Mouse (Mus musculus): ENCODE measurements around the gene Fam207a. TPM values are rescaled to one million over a fixed set of nuclear protein-coding genes. Genes with fewer than 3 reads are reported as not detected.

Fam207a gene
- total and polyA plus RNA-seq, 2 experiments from 2014 or later = 32.7 to 47.1 TPM

DNA sequence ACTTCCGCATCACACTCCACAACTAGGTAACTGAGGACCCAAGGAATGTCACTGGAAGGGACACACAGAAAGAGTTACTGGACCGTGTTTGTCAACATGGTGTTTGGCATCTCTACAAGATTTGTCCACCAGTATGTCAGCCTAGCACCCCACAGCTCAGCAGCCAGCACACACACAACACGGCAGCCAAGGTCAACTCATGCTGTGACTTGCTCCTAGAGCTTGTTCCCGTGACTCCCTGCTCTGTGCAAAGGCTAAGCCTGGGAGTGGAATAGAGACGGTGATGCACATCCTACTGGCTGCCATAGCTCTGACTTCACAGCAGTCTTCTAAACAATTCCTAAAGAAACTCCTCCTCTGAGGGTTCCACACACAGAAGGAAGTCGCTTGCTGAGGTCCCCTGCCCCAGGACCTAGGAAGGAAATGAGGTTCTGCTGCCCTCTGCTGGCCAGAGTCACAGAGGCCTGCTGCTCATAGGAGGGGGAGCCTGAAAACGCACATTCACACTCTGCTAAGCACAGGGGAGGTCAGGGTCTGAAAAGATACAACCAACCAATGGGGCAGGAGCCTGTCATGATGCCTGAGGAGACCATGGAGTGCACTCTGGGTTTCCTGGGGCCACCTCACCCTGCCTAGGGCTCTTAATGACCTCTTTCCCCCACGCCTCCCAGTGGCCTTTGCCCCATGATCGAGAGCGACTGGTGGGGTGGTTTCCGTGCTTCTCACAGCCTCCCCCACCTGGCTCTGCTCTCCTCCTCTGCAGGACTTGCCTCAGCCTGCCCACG is 6.0 kb downstream of the Fam207a start:
- Histone ChIP-seq H3K4me3 (ENCODE audit: low read depth, low read length) (no peak overlapping the region), H3K27ac (ENCODE audit: low read depth, low read length) (no peak overlapping the region), H3K9me3 (ENCODE audit: low read length) (no peaks in the 10 kb centered on the region), H3K27me3 (ENCODE audit: insufficient read depth, low read length) (no peaks in the 10 kb centered on the region), H3K9ac (replicated peaks; ENCODE audit: low read length, poor library complexity, severe bottlenecking) (no peak overlapping the region), H3K36me3 (ENCODE audit: insufficient read depth, low read length) (peaks cover 36% of the 10 kb centered on the region), H3K4me2 (ENCODE audit: low read depth, low read length, poor library complexity, severe bottlenecking) (no peak overlapping the region), H3K4me1 (ENCODE audit: insufficient read depth, low read length) (peaks cover 2% of the 10 kb centered on the region; the same call in 1 of the 2 replicates)
- WGBS = 37% methylated on average over 12 of the region's 12 CpGs
- peak; percentile 83 for ATAC-seq (ENCODE audit: low FRiP score)
- peak; percentile 98 for TF ChIP-seq CTCF (IDR thresholded peaks at IDR 0.05)
- peak; percentile 92 for DNase-seq (ENCODE audit: low spot score)

DNA sequence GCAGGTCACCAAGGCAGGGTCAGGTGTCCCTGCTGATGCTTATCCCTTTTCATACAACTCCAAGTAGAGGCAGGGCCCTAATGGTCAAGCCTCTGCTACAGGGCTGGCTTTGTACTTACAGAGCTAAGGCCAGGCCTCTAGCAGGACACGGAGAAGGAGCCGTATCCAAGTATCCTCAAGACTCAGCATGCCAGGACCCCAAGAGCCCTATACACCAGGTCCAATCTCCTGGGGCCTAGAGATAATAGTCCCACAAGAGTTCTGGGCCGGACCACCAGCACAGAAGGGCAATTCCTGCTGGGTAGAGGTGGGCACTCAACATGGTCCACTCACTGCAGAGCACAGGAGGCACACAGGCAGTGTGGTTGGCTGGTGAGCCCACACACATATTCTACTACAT is 6.8 kb downstream of the Fam207a start:
- no peak overlapping the region for H3K9ac ChIP-seq (replicated peaks; ENCODE audit: low read length, poor library complexity, severe bottlenecking)
- H3K36me3 ChIP-seq (ENCODE audit: insufficient read depth, low read length) = peaks cover 34% of the 10 kb centered on the region
- no peaks in the 10 kb centered on the region for H3K4me1 ChIP-seq (ENCODE audit: insufficient read depth, low read length)
- no peak for TF ChIP-seq CTCF (IDR thresholded peaks at IDR 0.05)
- H3K9me3 ChIP-seq (ENCODE audit: low read length) = no peaks in the 10 kb centered on the region
- no peak for DNase-seq (ENCODE audit: low spot score)
- WGBS = 96% methylated on average over 3 of the region's 3 CpGs
- no peak overlapping the region for H3K4me2 ChIP-seq (ENCODE audit: low read depth, low read length, poor library complexity, severe bottlenecking)
- no peak overlapping the region for H3K27ac ChIP-seq (ENCODE audit: low read depth, low read length)
- no peak overlapping the region for H3K4me3 ChIP-seq (ENCODE audit: low read depth, low read length)
- H3K27me3 ChIP-seq (ENCODE audit: insufficient read depth, low read length) = no peaks in the 10 kb centered on the region
- no peak for ATAC-seq (ENCODE audit: low FRiP score)

DNA sequence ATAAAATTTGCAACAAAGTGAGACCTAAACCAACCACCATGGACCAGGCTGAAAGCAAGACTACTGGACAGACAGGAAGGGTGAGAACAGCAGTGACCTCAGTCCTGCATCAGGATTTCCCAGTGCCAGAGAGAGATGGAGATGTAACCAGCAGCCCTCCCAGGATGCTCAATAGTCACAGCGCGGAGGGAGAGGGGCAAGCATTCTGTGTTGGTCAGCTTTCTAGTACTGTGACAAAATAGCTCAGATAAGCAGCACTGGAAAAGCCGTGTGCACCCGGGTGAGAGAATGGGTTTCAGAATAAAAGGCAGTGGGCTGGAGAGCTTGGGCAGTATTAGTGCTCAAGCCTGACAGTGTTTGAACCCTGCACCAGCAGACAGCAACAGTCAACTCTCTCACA is 7.8 kb downstream of the Fam207a start:
- H3K27ac ChIP-seq (ENCODE audit: low read depth, low read length) = no peak overlapping the region
- 94% methylated on average over 4 of the region's 4 CpGs for WGBS

DNA sequence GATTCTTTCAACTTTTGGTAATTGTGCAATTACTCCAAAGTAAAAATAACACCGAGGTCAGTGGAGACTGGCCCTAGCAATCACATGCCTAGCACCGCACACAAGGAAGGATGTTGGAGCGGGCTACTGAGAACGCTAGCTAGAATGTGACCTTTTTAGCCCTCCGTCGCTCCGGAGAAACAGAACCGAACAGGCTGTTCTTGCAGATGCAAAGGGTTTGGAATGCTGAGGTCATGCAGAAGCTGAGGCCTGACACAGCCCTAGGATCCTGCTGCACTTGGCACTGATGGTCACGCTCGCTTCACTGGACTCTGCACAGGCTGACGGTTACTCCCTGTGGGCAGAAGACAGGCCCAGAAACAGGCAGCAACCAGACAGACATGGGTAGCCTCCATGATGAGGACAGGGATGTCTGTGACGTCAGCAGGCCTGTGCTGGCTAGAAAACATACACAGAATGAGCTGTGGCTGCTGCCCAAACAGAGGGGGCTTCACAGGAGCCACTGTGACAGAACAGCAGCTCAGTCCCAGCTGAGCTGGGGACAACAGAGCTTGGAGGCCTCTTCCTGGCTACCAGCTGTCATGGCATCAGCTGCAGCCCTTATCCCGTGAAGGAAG is 8.5 kb downstream of the Fam207a start:
- 90% methylated on average over 13 of the region's 13 CpGs for WGBS
- no peak overlapping the region for H3K4me2 ChIP-seq (ENCODE audit: low read depth, low read length, poor library complexity, severe bottlenecking)
- H3K27ac ChIP-seq (ENCODE audit: low read depth, low read length) = no peak overlapping the region
- TF ChIP-seq CTCF (IDR thresholded peaks at IDR 0.05) = no peak
- peaks cover 39% of the 10 kb centered on the region for H3K36me3 ChIP-seq (ENCODE audit: insufficient read depth, low read length)
- no peaks in the 10 kb centered on the region for H3K9me3 ChIP-seq (ENCODE audit: low read length)
- DNase-seq (ENCODE audit: low spot score) (peak; percentile 65), ATAC-seq (ENCODE audit: low FRiP score) (no peak; the same call in 1 of the 2 replicates)
- no peaks in the 10 kb centered on the region for H3K4me1 ChIP-seq (ENCODE audit: insufficient read depth, low read length)
- H3K4me3 ChIP-seq (ENCODE audit: low read depth, low read length) = no peak overlapping the region
- no peak overlapping the region for H3K9ac ChIP-seq (replicated peaks; ENCODE audit: low read length, poor library complexity, severe bottlenecking)
- H3K27me3 ChIP-seq (ENCODE audit: insufficient read depth, low read length) = no peaks in the 10 kb centered on the region

More for the DNA sequence above, 7.8 kb downstream of the Fam207a start:
- no peak overlapping the region for H3K4me2 ChIP-seq (ENCODE audit: low read depth, low read length, poor library complexity, severe bottlenecking)
- no peak for TF ChIP-seq CTCF (IDR thresholded peaks at IDR 0.05)
- H3K27me3 ChIP-seq (ENCODE audit: insufficient read depth, low read length) = no peaks in the 10 kb centered on the region
- no peak for ATAC-seq (ENCODE audit: low FRiP score)
- H3K36me3 ChIP-seq (ENCODE audit: insufficient read depth, low read length) = peaks cover 39% of the 10 kb centered on the region
- no peaks in the 10 kb centered on the region for H3K4me1 ChIP-seq (ENCODE audit: insufficient read depth, low read length)
- H3K4me3 ChIP-seq (ENCODE audit: low read depth, low read length) = no peak overlapping the region
- H3K9me3 ChIP-seq (ENCODE audit: low read length) = no peaks in the 10 kb centered on the region
- no peak for DNase-seq (ENCODE audit: low spot score)
- H3K9ac ChIP-seq (replicated peaks; ENCODE audit: low read length, poor library complexity, severe bottlenecking) = no peak overlapping the region

GRCm38 (mm10) chr10:77506526-77506925 is 9.1 kb downstream of the Fam207a start:
- Histone ChIP-seq H3K36me3 (ENCODE audit: insufficient read depth, low read length) (peaks cover 36% of the 10 kb centered on the region), H3K4me1 (ENCODE audit: insufficient read depth, low read length) (no peaks in the 10 kb centered on the region), H3K9ac (replicated peaks; ENCODE audit: low read length, poor library complexity, severe bottlenecking) (no peak overlapping the region), H3K4me2 (ENCODE audit: low read depth, low read length, poor library complexity, severe bottlenecking) (no peak overlapping the region), H3K4me3 (ENCODE audit: low read depth, low read length) (no peak overlapping the region), H3K9me3 (ENCODE audit: low read length) (no peaks in the 10 kb centered on the region), H3K27me3 (ENCODE audit: insufficient read depth, low read length) (no peaks in the 10 kb centered on the region), H3K27ac (ENCODE audit: low read depth, low read length) (no peak overlapping the region)
- no peak for TF ChIP-seq CTCF (IDR thresholded peaks at IDR 0.05)
- ATAC-seq (ENCODE audit: low FRiP score) = no peak
- peak; percentile 61 for DNase-seq (ENCODE audit: low spot score)
- 90% methylated on average over 5 of the region's 5 CpGs for WGBS

DNA sequence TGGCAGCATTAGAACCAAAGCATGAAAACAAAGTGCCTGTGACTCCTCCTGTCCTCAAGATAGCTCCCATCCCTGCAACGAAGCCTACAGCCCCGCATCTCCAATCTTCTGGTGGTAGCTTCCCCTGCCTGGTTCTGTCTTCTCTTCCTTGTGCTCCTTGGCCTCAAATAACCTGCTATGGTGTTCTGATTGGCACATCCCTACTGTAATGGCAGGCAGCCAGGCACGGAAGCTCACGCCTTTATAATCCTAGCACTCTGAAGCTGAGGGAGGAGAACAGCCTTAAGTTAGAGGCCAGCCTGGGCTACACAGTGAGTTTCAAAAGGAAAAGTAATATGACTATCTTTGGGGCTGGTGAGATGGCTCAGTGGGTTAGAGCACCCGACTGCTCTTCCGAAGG is 11.4 kb downstream of the Fam207a start:
- no peak for TF ChIP-seq CTCF (IDR thresholded peaks at IDR 0.05)
- no peak overlapping the region for H3K9ac ChIP-seq (replicated peaks; ENCODE audit: low read length, poor library complexity, severe bottlenecking)
- DNase-seq (ENCODE audit: low spot score) (no peak), ATAC-seq (ENCODE audit: low FRiP score) (no peak)
- peaks cover 35% of the 10 kb centered on the region for H3K36me3 ChIP-seq (ENCODE audit: insufficient read depth, low read length)
- H3K4me1 ChIP-seq (ENCODE audit: insufficient read depth, low read length) = no peaks in the 10 kb centered on the region
- H3K9me3 ChIP-seq (ENCODE audit: low read length) = no peaks in the 10 kb centered on the region
- H3K4me2 ChIP-seq (ENCODE audit: low read depth, low read length, poor library complexity, severe bottlenecking) = no peak overlapping the region
- no peak overlapping the region for H3K4me3 ChIP-seq (ENCODE audit: low read depth, low read length)
- no peak overlapping the region for H3K27ac ChIP-seq (ENCODE audit: low read depth, low read length)
- H3K27me3 ChIP-seq (ENCODE audit: insufficient read depth, low read length) = no peaks in the 10 kb centered on the region
- 95% methylated on average over 6 of the region's 6 CpGs for WGBS

All from midbrain, postnatal 0 days (tissue).